Mouse (Mus musculus) liver, adult 2 months (tissue): ENCODE data around the gene Zfp964. TPM values are rescaled to one million over a fixed set of nuclear protein-coding genes. Genes with fewer than 3 reads are reported as not detected.
A peak's percentile ranks its signal among the peaks of the same experiment; 100 is the strongest.
"Not testable (repeated sequence)": the region's sequence is repeated elsewhere in the genome, so short reads cannot be mapped to it uniquely, and the experiment has no call there.

Experiments used
- DNase-seq: peaks from one replicate; pipeline ENCODE4 v3.0.0-alpha.2; 2011; ENCODE audit warnings: low read depth, low spot score; ENCODE audit errors: extremely low read depth
- H3K27ac ChIP-seq: fragments of 200-500 bp; replicated peaks from 2 replicates; pipeline ENCODE4 v1.5.1; 2012; ENCODE audit warnings: low read depth, mild to moderate bottlenecking, control low read depth, inconsistent platforms, low read length; ENCODE audit not compliant: insufficient read depth
- H3K27me3 ChIP-seq: fragments of 200-500 bp; 2 replicates; pipeline ENCODE4 v1.6.1; 2012; ENCODE audit warnings: mild to moderate bottlenecking, moderate library complexity, low read length, inconsistent platforms; ENCODE audit not compliant: control insufficient read depth, insufficient read depth
- H3K36me3 ChIP-seq: fragments of 200-500 bp; 2 replicates; pipeline ENCODE4 v1.6.1; 2012; ENCODE audit warnings: low read length, inconsistent platforms; ENCODE audit not compliant: control insufficient read depth, insufficient read depth
- H3K4me1 ChIP-seq: fragments of 200-500 bp; 2 replicates; pipeline ENCODE4 v1.6.1; 2011; ENCODE audit warnings: low read length; ENCODE audit not compliant: control insufficient read depth, insufficient read depth
- H3K4me3 ChIP-seq: fragments of 200-500 bp; 2 replicates; pipeline ENCODE4 v1.5.1; 2011; ENCODE audit warnings: low read depth, mild to moderate bottlenecking, control low read depth, low read length, moderate library complexity; ENCODE audit not compliant: insufficient read depth
- H3K79me2 ChIP-seq: fragments of 200-500 bp; 2 replicates; pipeline ENCODE4 v1.6.1; 2012; ENCODE audit warnings: inconsistent platforms, mild to moderate bottlenecking, low read length, moderate library complexity; ENCODE audit not compliant: control insufficient read depth, insufficient read depth
- H3K9ac ChIP-seq: fragments of 200-500 bp; 2 replicates; pipeline ENCODE4 v1.6.1; 2012; ENCODE audit warnings: low read depth, mild to moderate bottlenecking, control low read depth, inconsistent platforms, low read length
- CTCF ChIP-seq: fragments of 200-500 bp; IDR thresholded peaks from 2 replicates; pipeline ENCODE4 v1.5.1; 2011; ENCODE audit warnings: low read depth, low read length, control low read depth
- POLR2A ChIP-seq: fragments of 200-500 bp; IDR thresholded peaks from 2 replicates; pipeline ENCODE4 v1.6.1; 2011; ENCODE audit warnings: low read length, control low read depth; ENCODE audit not compliant: insufficient read depth; ENCODE audit errors: extremely low read depth
- WGBS: fragments of 180-500 bp; shearing (Covaris S2); methylation state at CpG from one replicate; pipeline ENCODE4 v1.1.7; 2018; 5-methylcytosine and 5-hydroxymethylcytosine counted together
- polyA plus RNA-seq: library from polyadenylated mRNA; depleted of rRNA; stranded (reverse); fragments of >200 nt; gene quantifications from 2 replicates; pipeline ENCODE4 v1.2.3, GENCODE M21; 2012; rRNA removed
- total RNA-seq: library from RNA; depleted of rRNA; stranded (reverse); fragments of >200 nt; gene quantifications from 2 replicates; pipeline ENCODE4 v1.2.3, GENCODE M21; 2014; rRNA removed

The Zfp964 gene
- total and polyA plus RNA-seq, 2 experiments: 0.31 to 2.0 TPM

DNA sequence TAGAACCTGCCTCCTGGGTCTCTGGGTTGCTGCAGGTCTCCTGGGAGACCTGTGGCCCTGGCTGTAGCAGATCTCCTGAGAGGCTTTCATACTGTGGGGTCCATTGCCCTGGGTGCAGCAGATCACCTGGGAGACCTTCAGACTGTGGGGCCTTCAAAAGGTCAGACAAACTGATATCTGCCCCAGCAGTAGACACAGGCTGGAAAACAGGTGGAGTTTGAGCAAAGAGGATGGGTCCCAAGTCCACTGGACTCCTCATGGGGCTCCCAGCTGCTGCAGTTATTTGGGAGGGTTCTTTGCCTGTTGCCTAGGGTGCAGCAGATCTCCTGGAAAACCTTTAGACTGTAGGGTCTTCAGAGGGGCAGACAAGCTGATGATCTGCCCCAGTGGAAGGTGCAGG lies 7.0 kb downstream of the Zfp964 start:
- no peak for DNase-seq
- no peaks in the 10 kb centered on the region for H3K79me2 ChIP-seq
- no peaks in the 10 kb centered on the region; the same call in 1 of the 2 replicates for H3K27me3 ChIP-seq
- no peaks in the 10 kb centered on the region for H3K4me1 ChIP-seq
- no peak for TF ChIP-seq POLR2A
- peaks cover 23% of the 10 kb centered on the region for H3K36me3 ChIP-seq
- H3K4me3 ChIP-seq: no peak overlapping the region
- no peak overlapping the region for H3K27ac ChIP-seq
- no peak overlapping the region for H3K9ac ChIP-seq

DNA sequence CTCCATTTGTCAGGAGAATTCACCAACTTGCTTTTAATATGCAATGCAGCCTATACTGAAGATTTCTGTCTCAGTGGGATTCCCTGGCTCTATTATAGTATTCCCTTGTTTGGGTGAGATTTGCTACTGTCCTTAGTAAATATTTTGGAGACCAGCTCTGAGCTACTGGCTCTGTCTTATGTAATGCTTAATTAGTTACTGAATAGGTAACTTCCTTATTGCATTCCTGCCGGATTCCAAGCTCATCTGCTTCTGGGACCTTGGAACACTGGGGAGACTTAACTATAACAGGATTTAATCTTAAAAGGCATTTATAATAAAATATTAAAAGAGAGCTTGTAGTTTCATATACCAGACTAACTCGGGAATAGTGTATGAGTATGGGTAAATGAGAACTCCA lies 10.8 kb downstream of the Zfp964 start:
- not testable (repeated sequence) for H3K79me2 ChIP-seq, H3K4me1 ChIP-seq, H3K27me3 ChIP-seq, H3K4me3 ChIP-seq, H3K27ac ChIP-seq, H3K9ac ChIP-seq, DNase-seq
- peaks cover 23% of the 10 kb centered on the region for H3K36me3 ChIP-seq
- WGBS: 71% methylated on average over 2 of the region's 2 CpGs

DNA sequence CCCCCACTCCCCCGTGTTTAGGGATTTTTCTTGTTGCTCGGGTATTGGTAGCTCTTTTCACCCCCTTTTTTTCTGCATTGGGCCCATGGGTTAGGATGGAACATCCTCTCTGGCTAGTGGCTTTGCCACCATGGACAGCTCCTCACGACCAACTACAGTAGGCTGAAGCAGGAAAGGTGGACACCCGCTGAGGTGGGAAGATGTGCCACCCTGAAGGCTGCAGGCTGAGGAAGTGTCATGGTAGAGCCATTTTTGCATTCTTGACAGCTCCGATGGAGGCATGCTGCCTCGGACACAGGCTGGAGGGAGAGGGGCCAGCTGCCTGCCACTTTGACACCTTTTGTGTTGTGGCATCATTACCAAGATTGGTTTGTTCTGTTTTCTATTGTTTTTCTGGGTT lies 47.5 kb downstream of the Zfp964 start:
- DNase-seq: no peak
- H3K27ac ChIP-seq: no peak overlapping the region
- H3K4me3 ChIP-seq: no peak overlapping the region
- 85% methylated on average over 6 of the region's 6 CpGs for WGBS
- H3K9ac ChIP-seq: no peak overlapping the region
- H3K79me2 ChIP-seq: no peaks in the 10 kb centered on the region
- no peaks in the 10 kb centered on the region for H3K4me1 ChIP-seq
- H3K36me3 ChIP-seq: peaks cover 23% of the 10 kb centered on the region
- no peak for TF ChIP-seq CTCF
- TF ChIP-seq POLR2A: no peak
- no peaks in the 10 kb centered on the region for H3K27me3 ChIP-seq

DNA sequence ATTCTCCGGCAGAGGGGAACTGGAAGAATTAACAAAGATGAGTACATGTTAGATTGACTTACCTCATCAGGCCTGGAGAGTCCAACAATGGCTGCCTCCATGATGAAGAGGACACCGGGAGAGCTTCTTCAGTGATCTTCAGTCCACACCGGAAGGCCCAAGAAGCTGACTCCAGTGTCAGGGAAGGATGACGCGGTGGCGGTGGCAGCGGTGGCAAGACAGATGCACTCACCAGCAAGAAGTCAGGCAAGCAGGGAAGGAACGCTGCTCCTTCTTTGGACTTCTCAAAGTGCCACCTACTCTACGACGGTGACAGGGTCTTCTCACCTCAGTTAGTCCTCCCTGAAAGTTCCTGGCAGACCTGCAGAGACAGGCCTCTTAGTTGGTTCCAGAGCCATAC lies 56.3 kb downstream of the Zfp964 start, which contains the start of gene Zfp869:
Gene Zfp869, minus strand, starts transcription at position 101 of the 400 bp plus-strand sequence.
- peaks cover 14% of the 10 kb centered on the region; the same call in 1 of the 2 replicates for H3K79me2 ChIP-seq
- H3K9ac ChIP-seq, H3K27me3 ChIP-seq, H3K27ac ChIP-seq, DNase-seq, H3K4me3 ChIP-seq, H3K4me1 ChIP-seq: not testable (repeated sequence)
- WGBS: 93% methylated on average over 10 of the region's 10 CpGs
- H3K36me3 ChIP-seq: peaks cover 67% of the 10 kb centered on the region

DNA sequence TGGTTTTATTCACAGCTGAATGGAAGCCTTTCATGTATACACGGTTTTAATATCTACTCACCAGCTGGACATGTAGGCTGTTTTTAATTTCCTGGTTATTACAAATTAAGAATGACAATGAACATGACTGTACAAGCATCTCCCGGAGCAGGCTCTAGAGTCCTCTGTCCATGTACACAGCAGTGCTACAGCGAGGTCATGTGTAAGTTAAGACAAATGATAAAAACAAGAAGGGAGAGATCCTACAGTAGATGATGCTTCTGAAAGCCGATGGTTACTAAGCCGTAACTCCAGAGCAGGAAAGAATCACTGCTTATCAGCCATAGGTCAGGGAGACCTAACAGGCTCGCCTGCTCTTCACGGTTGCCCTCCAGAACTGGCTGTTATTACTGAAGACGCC lies 59.2 kb downstream of the Zfp964 start:
- 87% methylated on average over 8 of the region's 8 CpGs for WGBS

DNA sequence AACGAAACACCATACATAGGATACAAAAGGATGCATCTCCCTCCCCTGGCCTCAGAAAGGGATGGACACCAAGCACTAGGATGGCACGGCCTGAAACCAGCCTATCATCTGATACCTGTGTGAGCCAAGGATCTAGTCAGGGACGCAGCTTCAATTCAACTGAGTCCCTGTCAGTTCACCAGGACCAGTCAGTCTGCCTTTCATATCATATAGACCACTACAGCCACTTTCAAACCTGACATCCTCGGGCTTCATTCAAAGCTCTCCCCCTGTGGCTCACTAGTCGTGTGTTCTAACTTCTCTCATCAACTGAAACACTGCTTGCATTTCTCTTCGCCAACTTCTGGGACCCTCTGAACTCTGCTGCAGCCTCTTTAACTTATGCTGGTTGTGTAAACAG lies 61.1 kb downstream of the Zfp964 start:
- Histone ChIP-seq H3K27ac (no peak overlapping the region), H3K4me3 (no peak overlapping the region), H3K9ac (0 out of 2 replicates have a peak overlapping the region, but pooled peaks have one; percentile 2), H3K79me2 (peaks cover 14% of the 10 kb centered on the region; the same call in 1 of the 2 replicates), H3K36me3 (peaks cover 20% of the 10 kb centered on the region), H3K27me3 (no peaks in the 10 kb centered on the region), H3K4me1 (peaks cover 5% of the 10 kb centered on the region)
- TF ChIP-seq CTCF (no peak), POLR2A (no peak)
- no peak for DNase-seq
- WGBS: 68% methylated on average over 6 of the region's 6 CpGs

More for the DNA sequence above, 59.2 kb downstream of the Zfp964 start:
- DNase-seq: no peak
- peaks cover 14% of the 10 kb centered on the region; the same call in 1 of the 2 replicates for H3K79me2 ChIP-seq
- H3K4me1 ChIP-seq: peaks cover 5% of the 10 kb centered on the region
- H3K36me3 ChIP-seq: peaks cover 38% of the 10 kb centered on the region
- H3K4me3 ChIP-seq: no peak overlapping the region
- no peak overlapping the region for H3K27ac ChIP-seq
- H3K27me3 ChIP-seq: no peaks in the 10 kb centered on the region
- H3K9ac ChIP-seq: no peak overlapping the region
- TF ChIP-seq POLR2A (no peak), CTCF (no peak)

Other genes starting within 250 kb of the Zfp964 start
- not detected in 2 replicates for gene Gm9495, start 200.9 kb upstream of the Zfp964 start, total RNA-seq
- not detected in 2 replicates for gene Gm9495, start 200.9 kb upstream of the Zfp964 start, polyA plus RNA-seq
- gene Gm7697, start 131.5 kb upstream of the Zfp964 start, total RNA-seq: not detected in 2 replicates
- not detected in 2 replicates for gene Gm7697, start 131.5 kb upstream of the Zfp964 start, polyA plus RNA-seq
- 7.4 and 7.7 TPM in 2 replicates for gene Zfp868, start 28.9 kb upstream of the Zfp964 start, total RNA-seq
- gene Zfp868, start 28.9 kb upstream of the Zfp964 start, polyA plus RNA-seq: 1.7 and 2.1 TPM in 2 replicates
- 14.0 and 17.4 TPM in 2 replicates for gene Zfp869, start 56.2 kb downstream of the Zfp964 start, total RNA-seq
- 1.2 and 1.8 TPM in 2 replicates for gene Zfp869, start 56.2 kb downstream of the Zfp964 start, polyA plus RNA-seq
- gene Zfp963, start 95.5 kb downstream of the Zfp964 start, total RNA-seq: 4.0 and 4.1 TPM in 2 replicates
- gene Zfp963, start 95.5 kb downstream of the Zfp964 start, polyA plus RNA-seq: 1.4 and 1.7 TPM in 2 replicates
- not detected in 2 replicates for gene Gm20422, start 120.4 kb downstream of the Zfp964 start, total RNA-seq
- not detected in 2 replicates for gene Gm20422, start 120.4 kb downstream of the Zfp964 start, polyA plus RNA-seq
- gene Atp13a1, start 136.7 kb downstream of the Zfp964 start, total RNA-seq: 19.4 and 29.1 TPM in 2 replicates
- 42.6 and 60.1 TPM in 2 replicates for gene Atp13a1, start 136.7 kb downstream of the Zfp964 start, polyA plus RNA-seq
- 13.1 and 13.2 TPM in 2 replicates for gene Zfp866, start 136.7 kb downstream of the Zfp964 start, total RNA-seq
- 3.3 and 4.6 TPM in 2 replicates for gene Zfp866, start 136.7 kb downstream of the Zfp964 start, polyA plus RNA-seq
- gene Gmip, start 154.2 kb downstream of the Zfp964 start, total RNA-seq: 2.2 and 4.2 TPM in 2 replicates
- gene Gmip, start 154.2 kb downstream of the Zfp964 start, polyA plus RNA-seq: 6.5 and 12.6 TPM in 2 replicates
- 0.18 and 0.40 TPM in 2 replicates for gene Lpar2, start 167.9 kb downstream of the Zfp964 start, total RNA-seq
- gene Lpar2, start 167.9 kb downstream of the Zfp964 start, polyA plus RNA-seq: 0.21 and 0.77 TPM in 2 replicates
- gene Pbx4, start 178.0 kb downstream of the Zfp964 start, total RNA-seq: 0.20 and 0.46 TPM in 2 replicates
- 0.65 and 1.7 TPM in 2 replicates for gene Pbx4, start 178.0 kb downstream of the Zfp964 start, polyA plus RNA-seq
- under 0.01 TPM in 1 of 2 replicates, not detected in the other for gene Cilp2, start 233.2 kb downstream of the Zfp964 start, total RNA-seq
- gene Cilp2, start 233.2 kb downstream of the Zfp964 start, polyA plus RNA-seq: 0.01 and 0.05 TPM in 2 replicates
- not detected in 2 replicates for gene Tssk6, start 247.7 kb downstream of the Zfp964 start, total RNA-seq
- 0.09 TPM in 1 of 2 replicates, not detected in the other for gene Tssk6, start 247.7 kb downstream of the Zfp964 start, polyA plus RNA-seq
- gene Ndufa13, start 248.1 kb downstream of the Zfp964 start, total RNA-seq: 132 and 141 TPM in 2 replicates
- gene Ndufa13, start 248.1 kb downstream of the Zfp964 start, polyA plus RNA-seq: 206 and 221 TPM in 2 replicates
- gene Yjefn3, start 248.2 kb downstream of the Zfp964 start, total RNA-seq: 0.20 and 0.83 TPM in 2 replicates
- gene Yjefn3, start 248.2 kb downstream of the Zfp964 start, polyA plus RNA-seq: 1.4 and 2.0 TPM in 2 replicates